Mouse (Mus musculus): ENCODE data around the gene Gm3055.
A peak's percentile ranks its signal among the peaks of the same experiment; 100 is the strongest.
"Not testable (repeated sequence)": the region's sequence is repeated elsewhere in the genome, so short reads cannot be mapped to it uniquely, and the experiment has no call there.

The Gm3055 gene

GRCm38 (mm10) chr10:81770506-81771403 is at the start of gene Gm3055:
Gm3055 (minus strand) TSS chr10:81771161.
- not testable (repeated sequence) for DNase-seq

GRCm38 (mm10) chr10:81811899-81812298 is 40.9 kb upstream of the Gm3055 start, which contains the start of gene Gm4767:
Gm4767 (plus strand) TSS chr10:81812186.
- peak in 1 of 2 experiments; percentile 1 for DNase-seq

GRCm38 (mm10) chr10:81771404-81771777 is 430 bp upstream of the Gm3055 start:
- not testable (repeated sequence) for DNase-seq

GRCm38 (mm10) chr10:81704531-81705301 is 66.2 kb downstream of the Gm3055 start, which contains the start of gene Zfp433:
Zfp433 (plus strand) TSS chr10:81704825.
- DNase-seq: not testable (repeated sequence)

All from cerebellum, postnatal 36 days (tissue).